Mouse (Mus musculus) liver, postnatal 0 days (tissue): ENCODE data around the gene Ecd. TPM values are rescaled to one million over a fixed set of nuclear protein-coding genes. Genes with fewer than 3 reads are reported as not detected.

Experiments
- ATAC-seq: fragments of 200-750 bp; cut with Nextera tagmentation; 2 replicates; pipeline ENCODE4 v1.8.0; 2017; ENCODE audit warnings: mild to moderate bottlenecking, moderate library complexity
- DNase-seq: peaks from one replicate; pipeline ENCODE4 v3.0.0-alpha.2; 2016
- H3K27ac ChIP-seq: fragments of 300-500 bp; sonication (generic); 2 replicates; pipeline ENCODE4 v1.5.1; 2014; ENCODE audit warnings: antibody characterized with exemption, moderate library complexity, mild to moderate bottlenecking, low read depth
- H3K27me3 ChIP-seq: fragments of 300-500 bp; sonication (generic); 2 replicates; pipeline ENCODE4 v1.6.1; 2014; ENCODE audit warnings: low read length, control low read depth, mixed read lengths; ENCODE audit not compliant: insufficient read depth
- H3K36me3 ChIP-seq: fragments of 300-500 bp; sonication (generic); replicated peaks from 2 replicates; pipeline ENCODE4 v1.6.1; 2014; ENCODE audit warnings: mild to moderate bottlenecking, control low read depth, low read length, moderate library complexity, mixed read lengths; ENCODE audit not compliant: insufficient read depth
- H3K4me1 ChIP-seq: fragments of 300-500 bp; sonication (generic); 2 replicates; pipeline ENCODE4 v1.6.1; 2014; ENCODE audit warnings: antibody characterized with exemption, mild to moderate bottlenecking, control low read depth; ENCODE audit not compliant: insufficient read depth
- H3K4me2 ChIP-seq: fragments of 300-500 bp; sonication (generic); 2 replicates; pipeline ENCODE4 v1.6.1; 2014; ENCODE audit warnings: low read depth, mild to moderate bottlenecking, low read length, moderate library complexity, mixed read lengths
- H3K4me3 ChIP-seq: fragments of 300-500 bp; sonication (generic); 2 replicates; pipeline ENCODE4 v1.5.1; 2014; ENCODE audit warnings: low read depth, low read length
- H3K9ac ChIP-seq: fragments of 300-500 bp; sonication (generic); replicated peaks from 2 replicates; pipeline ENCODE4 v1.6.1; 2014; ENCODE audit warnings: mild to moderate bottlenecking, moderate library complexity
- H3K9me3 ChIP-seq: fragments of 300-500 bp; sonication (generic); 2 replicates; pipeline ENCODE4 v1.6.1; 2016; ENCODE audit warnings: mild to moderate bottlenecking, control low read depth, low read length, mixed read lengths
- CTCF ChIP-seq: sonication (generic); IDR thresholded peaks from 2 replicates; pipeline ENCODE4 v1.5.1; 2016; ENCODE audit warnings: antibody characterized with exemption, low read depth
- EP300 ChIP-seq: IDR thresholded peaks from 2 replicates; pipeline ENCODE4 v1.6.1; 2016; ENCODE audit warnings: antibody characterized with exemption, low read depth, mild to moderate bottlenecking
- WGBS: fragments of 180-500 bp; shearing (Covaris S2); extraction: QIAGEN DNeasy Blood & Tissue Kit; methylation state at CpG from one replicate; pipeline ENCODE4 v1.1.7; 2014; ENCODE audit not compliant: insufficient replicate concordance; 5-methylcytosine and 5-hydroxymethylcytosine counted together
- polyA plus RNA-seq: library from polyadenylated mRNA; unstranded; fragments of >200 nt; fragmentation: Nextera tagmentation; extraction: Ambion mirVana; gene quantifications from 2 replicates; pipeline ENCODE4 v1.2.1, GENCODE M21; 2015

Ecd gene
- polyA plus RNA-seq, 1 experiment from 2014 or later = 23.0 TPM

GRCm38 (mm10) chr14:20294117-20294892 lies 53.6 kb downstream of the Ecd start, which contains the start of gene Nudt13:
Gene Nudt13 (plus strand): TSS chr14:20294697.
- Histone ChIP-seq H3K4me2 (peak within 1 kb of the TSS; percentile 69), H3K9me3 (no peaks in the 10 kb centered on the region), H3K4me3 (peak within 1 kb of the TSS; percentile 73), H3K4me1 (peaks cover 8% of the 10 kb centered on the region; the same call in 1 of the 2 replicates), H3K36me3 (no peaks in the 10 kb centered on the region), H3K27me3 (no peaks in the 10 kb centered on the region), H3K27ac (no peak within 1 kb of the TSS), H3K9ac (peak within 1 kb of the TSS; percentile 53)
- peak; percentile 99 for ATAC-seq
- WGBS = 21% methylated on average over 14 of the region's 14 CpGs
- DNase-seq = peak; percentile 80
- peak; percentile 45; the same call in 1 of the 2 replicates for TF ChIP-seq EP300
- TF ChIP-seq CTCF = no peak

GRCm38 (mm10) chr14:20291391-20291790 lies 56.5 kb downstream of the Ecd start:
- H3K4me2 ChIP-seq = no peak overlapping the region
- H3K36me3 ChIP-seq = no peaks in the 10 kb centered on the region
- no peaks in the 10 kb centered on the region for H3K9me3 ChIP-seq
- H3K4me1 ChIP-seq = peaks cover 8% of the 10 kb centered on the region; the same call in 1 of the 2 replicates
- H3K27ac ChIP-seq = no peak overlapping the region
- WGBS = 54% methylated on average over 4 of the region's 4 CpGs
- ATAC-seq (no peak), DNase-seq (no peak)
- no peak overlapping the region for H3K9ac ChIP-seq
- no peaks in the 10 kb centered on the region for H3K27me3 ChIP-seq
- H3K4me3 ChIP-seq = no peak overlapping the region
- no peak for TF ChIP-seq CTCF
- TF ChIP-seq EP300 = no peak

Other genes starting within 250 kb of the Ecd start
- 9.6 and 11.0 TPM in 2 replicates for gene Saysd1, start 209.6 kb downstream of the Ecd start, polyA plus RNA-seq
- 4.5 and 5.1 TPM in 2 replicates for gene Kcnk5, start 166.3 kb downstream of the Ecd start, polyA plus RNA-seq
- 1.4 and 2.0 TPM in 2 replicates for gene Kcnk16, start 78.9 kb downstream of the Ecd start, polyA plus RNA-seq
- gene Nudt13, start 53.4 kb downstream of the Ecd start, polyA plus RNA-seq = 3.8 and 5.5 TPM in 2 replicates
- 5.4 and 5.7 TPM in 2 replicates for gene Fam149b, start within 50 bp of the Ecd start, polyA plus RNA-seq
- 54.9 and 56.4 TPM in 2 replicates for gene Dnajc9, start 40.8 kb upstream of the Ecd start, polyA plus RNA-seq
- gene Mrps16, start 45.5 kb upstream of the Ecd start, polyA plus RNA-seq = 47.3 and 49.9 TPM in 2 replicates
- gene Cfap70, start 104.1 kb upstream of the Ecd start, polyA plus RNA-seq = 0.11 TPM in 1 of 2 replicates, not detected in the other
- 26.1 and 29.2 TPM in 2 replicates for gene Anxa7, start 132.0 kb upstream of the Ecd start, polyA plus RNA-seq
- gene Mss51, start 148.8 kb upstream of the Ecd start, polyA plus RNA-seq = 0.40 and 0.41 TPM in 2 replicates
- 13.6 and 14.9 TPM in 2 replicates for gene Ppp3cb, start 198.5 kb upstream of the Ecd start, polyA plus RNA-seq